Comparison of ENCODE assay signal across 13 mouse cellular contexts in the genomic region with DNA sequence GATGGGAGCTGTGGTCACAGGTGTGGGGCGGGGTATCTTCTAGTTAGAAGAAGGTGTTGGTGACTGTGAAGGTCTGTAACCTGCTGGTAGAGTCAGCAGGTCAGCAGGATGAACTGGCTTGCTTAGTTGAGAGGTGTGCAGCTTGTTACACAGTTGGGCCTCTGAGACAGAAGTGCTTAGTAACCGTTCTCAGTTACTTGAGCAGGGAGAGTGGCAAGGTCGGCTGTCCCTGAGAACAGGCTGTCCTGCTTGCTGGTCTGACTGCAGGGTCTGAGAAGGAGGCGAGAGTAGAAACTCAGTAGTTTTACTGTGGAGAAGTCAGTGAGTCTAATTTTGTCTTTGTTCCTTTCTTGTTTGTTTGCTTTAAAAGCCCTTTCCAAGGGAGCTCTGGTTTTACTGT.
"Had no signal": no experiment of that assay in that cellular context is flagged by ENCODE, and none has a peak within 500 bp of the region (broad histone marks: within the 10 kb centered on the region; RNA-seq: fewer than 3 reads in every experiment).

No protein-coding gene starts in this region.

- H3K4me3 ChIP-seq: kidney, embryonic 15.5 days; limb, embryonic 13.5 days; midbrain, embryonic 15.5 days; neural tube, embryonic 12.5 days had no signal

- DNase-seq: kidney, postnatal 14 days; layer of hippocampus, adult 9-11 months; layer of hippocampus, postnatal 36 days; left cerebral cortex, postnatal 4 days; lung, postnatal 4 days; retina, postnatal 1 day; right cerebral cortex, postnatal 4 days; thymus, postnatal 36 days had no signal

- H3K27ac ChIP-seq: kidney, embryonic 15.5 days; limb, embryonic 13.5 days; liver, embryonic 14.5 days; midbrain, embryonic 15.5 days; neural tube, embryonic 12.5 days had no signal
